Mouse (Mus musculus) skeletal muscle tissue, adult 2 months (tissue): ENCODE results near the gene Chrm3.

ENCODE experiments used
- DNase-seq: peaks from one replicate; pipeline ENCODE4 v3.0.0-alpha.2; 2012; ENCODE audit warnings: low read depth, low spot score

Chrm3 gene

DNA sequence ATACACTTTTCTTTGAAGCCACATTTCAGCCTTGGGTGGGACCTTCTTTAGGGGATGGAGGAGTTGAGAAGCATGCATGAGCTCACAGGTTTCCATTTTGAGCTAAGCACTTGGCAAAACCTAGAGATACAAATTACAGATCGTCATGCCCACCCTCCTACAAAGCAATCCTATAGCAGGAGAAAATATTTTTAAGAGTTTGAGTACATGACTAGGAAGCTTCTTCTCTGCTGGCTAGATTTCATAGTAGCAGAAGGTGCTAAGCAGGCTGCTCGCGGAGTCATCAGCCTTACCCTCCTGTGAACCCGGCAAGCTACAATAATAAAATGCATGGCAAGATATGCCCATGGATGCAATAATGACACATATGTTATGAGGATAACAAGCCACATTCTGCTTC lies 124.4 kb downstream of the Chrm3 start:
- DNase-seq = no peak

DNA sequence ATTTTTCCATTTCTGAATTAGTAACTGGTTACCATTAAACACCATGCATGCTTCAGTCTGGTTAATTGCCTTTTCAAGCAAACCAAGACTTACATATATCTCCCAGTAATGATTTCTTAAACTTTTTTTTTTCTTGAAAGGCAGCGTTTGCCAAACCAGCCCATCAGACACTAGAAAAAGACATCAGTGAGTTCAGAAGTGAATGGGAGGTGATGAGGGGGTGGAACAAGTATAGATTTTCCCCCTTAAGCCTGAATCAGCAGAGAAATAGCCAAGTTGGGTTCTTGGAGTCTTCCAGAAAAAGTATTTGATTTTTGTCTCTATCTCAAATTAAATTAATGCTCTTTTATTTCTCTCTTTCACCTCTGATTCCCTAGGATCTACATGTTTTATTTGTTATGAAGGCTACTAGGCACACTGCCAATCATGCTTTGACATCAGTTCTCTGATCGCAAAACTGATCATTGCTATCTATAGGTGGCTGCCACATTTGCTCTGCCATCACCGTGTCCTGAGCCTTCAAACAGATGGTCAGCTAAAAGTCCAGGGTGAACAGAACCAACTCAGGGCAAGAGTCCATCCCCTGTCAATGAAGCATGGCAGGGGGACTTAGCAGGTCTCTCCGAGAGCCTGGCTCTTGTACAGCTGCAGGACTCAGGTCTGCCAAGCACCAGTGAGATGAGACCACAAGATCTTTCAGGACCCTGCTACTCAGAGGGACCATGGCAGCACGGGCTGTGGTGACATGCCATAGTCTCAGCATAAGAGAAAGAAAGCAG lies 125.1 kb downstream of the Chrm3 start:
- no peak for DNase-seq

DNA sequence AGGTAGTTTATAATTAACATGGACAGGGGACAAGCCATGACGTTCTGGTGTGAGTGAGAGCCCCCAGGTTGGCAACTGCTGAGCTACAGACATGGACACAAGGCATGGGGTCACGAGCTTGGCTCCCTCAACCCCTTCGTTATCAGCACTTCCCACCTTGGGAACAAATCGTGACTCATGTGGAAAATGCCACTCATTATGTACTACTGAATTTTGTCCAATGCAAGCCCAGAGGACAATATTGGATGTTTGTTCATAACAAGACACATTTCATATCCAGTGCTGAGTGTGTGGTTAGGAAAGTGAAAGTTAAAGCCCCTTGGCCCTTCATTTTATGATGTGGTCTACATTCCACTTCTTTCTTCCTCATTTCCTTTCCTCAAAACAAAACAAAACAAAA lies 140.2 kb downstream of the Chrm3 start:
- no peak for DNase-seq

DNA sequence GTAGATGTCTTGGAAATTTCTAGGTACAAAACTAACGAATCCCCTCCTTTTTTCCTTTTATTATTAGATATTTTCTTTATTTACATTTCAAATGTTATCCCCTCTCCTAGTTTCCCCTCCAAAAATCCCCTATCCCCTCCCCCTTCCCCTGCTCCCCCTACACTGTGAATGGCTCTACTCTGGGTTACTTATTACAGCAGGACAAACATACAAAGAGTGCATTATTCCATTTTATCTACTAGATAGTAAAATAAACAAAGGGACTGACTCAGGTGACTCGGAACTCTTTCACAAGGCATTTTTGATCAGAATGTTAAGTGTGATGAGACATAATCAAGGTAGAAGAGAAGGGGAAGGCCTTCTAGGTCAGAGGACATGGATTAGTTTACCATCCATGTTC lies 148.5 kb downstream of the Chrm3 start:
- DNase-seq = no peak

DNA sequence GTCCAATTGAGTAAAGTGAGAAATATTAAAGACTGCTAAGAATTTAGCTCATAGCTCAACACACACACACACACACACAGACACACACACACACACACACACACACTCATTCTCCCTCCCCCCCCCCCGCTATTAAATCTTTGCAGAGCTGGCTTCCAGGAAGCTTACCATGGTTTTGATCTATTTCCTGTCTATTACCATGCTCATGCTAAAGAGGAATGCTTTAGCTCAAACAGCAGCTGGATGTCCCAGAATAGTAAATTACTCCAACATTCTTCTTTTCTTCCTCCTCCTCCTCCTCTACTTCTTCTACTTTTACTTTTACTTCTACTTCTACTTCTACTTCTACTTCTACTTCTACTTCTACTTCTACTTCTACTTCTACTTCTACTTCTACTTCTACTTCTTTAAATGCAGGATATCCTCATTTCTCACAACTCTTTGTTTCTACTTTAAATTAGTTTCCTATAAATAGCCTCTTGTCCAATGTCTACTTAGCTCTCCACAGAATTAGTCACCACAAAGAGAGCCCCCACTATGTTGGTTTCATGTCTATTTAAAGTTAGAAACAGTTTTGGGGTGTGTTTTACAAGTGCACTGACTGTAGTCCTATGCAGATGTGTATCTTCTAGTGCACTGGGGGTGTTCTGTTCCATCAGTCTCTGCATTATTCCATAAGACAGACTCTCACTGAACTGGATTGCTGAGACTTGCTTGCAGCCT lies 150.0 kb downstream of the Chrm3 start:
- no peak for DNase-seq

DNA sequence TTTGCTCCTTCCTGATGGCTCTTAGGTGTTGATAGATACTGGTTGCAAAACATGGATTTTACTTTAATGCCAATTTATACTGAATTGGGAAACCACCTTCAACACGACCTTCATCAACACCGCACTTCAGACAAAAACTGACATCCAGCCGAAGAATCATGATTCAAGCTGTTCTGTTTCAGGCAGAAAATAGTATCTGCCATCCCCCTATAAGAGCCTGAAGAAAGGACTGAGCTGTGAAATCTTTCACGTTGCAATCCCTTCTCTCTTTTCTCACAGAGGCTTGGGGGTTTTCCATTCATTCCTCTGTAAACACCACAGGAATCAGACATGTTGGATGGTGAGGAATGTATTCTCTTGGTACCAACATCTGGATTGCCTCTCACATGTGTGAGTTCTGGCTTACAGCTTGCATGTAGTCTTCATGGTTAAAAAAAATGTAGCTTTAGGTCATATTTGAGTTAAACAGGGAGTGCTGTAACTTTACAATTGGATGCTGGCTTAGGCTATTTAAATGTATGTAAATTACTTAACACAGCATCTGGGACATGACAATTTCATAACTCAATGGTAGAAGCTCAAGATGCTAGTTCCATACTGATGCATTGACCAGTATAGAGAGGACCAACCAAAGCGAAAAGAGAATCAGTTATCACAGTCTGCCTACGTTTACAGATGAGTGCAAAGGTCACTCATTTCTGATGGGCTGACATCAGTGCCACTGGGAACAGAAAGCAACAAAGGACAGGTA lies 161.3 kb downstream of the Chrm3 start:
- DNase-seq = no peak

DNA sequence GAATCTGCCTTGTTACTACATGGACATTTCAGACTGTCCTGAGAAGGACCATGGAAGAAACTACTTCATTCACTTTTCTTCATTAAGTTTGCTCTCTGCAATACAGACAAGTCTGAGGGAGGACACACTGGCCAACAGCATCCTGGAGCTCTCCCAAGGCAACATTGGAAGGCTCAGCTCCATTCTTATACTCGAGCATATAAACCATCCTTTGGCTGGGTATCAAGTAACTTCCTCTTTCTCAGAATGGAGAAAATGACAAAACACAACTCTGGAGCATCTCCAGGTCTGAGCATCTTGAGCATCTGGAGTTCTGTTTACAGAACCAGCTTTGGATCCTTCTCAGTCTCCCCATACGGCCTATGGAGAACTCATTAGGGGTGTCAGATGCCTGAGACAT lies 170.8 kb downstream of the Chrm3 start:
- no peak for DNase-seq

DNA sequence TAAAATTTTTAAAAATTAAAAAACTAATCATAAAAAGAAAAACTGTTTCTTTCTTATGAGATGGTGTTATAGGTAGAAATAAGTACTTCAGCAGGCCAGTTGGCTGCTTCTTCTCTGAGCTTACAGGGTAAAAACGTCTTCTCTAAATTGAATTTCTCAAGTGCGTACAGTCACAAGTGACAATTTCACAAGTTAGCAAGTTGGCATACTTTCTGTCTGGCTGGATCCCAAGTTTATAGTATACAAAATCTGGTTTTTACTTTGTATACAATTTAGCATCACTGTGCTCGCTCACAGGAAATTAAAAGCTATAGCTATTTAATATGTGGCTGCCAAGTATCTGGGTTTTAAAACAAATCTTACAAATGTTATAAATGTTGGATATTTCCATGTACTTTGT lies 172.7 kb downstream of the Chrm3 start:
- DNase-seq = no peak

DNA sequence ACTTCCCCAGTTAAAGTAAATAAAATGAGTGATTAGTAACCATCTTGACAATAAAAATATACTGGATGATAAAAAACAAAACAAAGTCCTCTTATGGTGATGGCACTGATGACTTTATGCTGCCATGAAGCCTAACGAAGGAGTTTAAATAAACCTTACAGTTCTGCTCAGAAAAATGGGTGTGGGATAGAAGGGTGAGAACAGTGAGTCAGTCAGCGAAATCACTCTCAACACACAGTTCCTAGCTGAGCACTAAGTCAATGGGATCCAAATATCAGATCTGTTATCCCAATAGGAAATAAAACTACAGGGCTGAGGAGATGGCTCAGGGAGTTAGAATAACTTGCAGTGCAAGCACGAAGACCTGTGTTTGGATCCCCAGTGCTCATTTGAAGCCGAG lies 176.8 kb downstream of the Chrm3 start:
- DNase-seq = no peak

DNA sequence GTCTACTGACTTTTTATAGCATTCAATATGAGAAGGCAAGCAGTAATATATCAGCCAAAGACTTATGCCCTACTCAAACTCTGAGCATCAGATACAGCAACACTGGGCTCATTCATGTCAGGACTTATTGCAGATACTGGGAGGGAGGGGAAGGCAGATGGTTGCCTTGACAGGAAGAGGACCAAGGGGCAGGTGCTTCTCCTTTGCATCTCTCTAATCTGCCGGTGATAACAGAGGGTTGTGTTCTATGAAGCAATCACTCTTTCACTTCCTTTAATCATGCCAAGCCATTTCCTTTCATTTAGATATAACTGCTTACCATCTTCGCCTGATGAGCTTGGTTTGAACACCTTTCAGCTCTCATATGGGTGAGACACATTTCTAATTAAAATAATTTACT lies 177.9 kb downstream of the Chrm3 start:
- no peak for DNase-seq

DNA sequence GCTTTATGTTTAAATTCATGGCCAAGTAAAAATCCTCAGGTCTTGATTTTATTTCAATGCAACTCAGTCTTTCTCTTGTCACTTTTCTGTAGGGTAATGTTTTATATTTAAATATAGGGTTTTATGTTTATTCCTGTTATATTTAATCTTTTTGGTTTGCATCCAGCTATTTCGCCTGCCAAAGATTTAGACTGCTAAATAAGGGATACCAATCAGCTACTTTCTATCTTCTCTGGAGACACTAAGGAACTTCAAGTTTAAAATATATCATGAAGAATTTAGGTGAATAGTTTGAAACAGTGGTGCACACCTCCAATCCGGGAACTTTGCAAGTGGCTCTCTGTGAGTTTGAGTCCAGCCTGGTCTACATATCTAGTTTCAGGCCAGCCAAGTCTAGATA lies 190.1 kb downstream of the Chrm3 start:
- DNase-seq = no peak

DNA sequence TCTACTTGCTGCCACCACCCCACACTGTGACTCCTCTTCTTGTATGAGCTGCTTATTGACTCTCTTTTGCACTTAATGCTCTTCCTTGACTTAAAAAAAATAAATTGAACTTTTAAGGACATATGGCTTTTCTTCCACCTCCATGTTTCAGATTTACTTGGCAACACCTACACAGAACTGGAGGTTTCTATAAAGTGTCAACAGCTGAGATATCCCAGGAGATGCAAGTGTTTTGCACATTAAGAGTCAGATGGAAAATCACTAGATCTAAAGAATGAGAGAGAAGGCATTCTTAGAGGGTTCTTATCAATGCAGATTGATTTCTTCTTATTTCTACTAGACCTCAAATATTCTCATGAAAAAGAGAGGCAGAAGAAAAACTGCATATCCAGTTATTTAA lies 197.3 kb downstream of the Chrm3 start:
- DNase-seq = no peak

DNA sequence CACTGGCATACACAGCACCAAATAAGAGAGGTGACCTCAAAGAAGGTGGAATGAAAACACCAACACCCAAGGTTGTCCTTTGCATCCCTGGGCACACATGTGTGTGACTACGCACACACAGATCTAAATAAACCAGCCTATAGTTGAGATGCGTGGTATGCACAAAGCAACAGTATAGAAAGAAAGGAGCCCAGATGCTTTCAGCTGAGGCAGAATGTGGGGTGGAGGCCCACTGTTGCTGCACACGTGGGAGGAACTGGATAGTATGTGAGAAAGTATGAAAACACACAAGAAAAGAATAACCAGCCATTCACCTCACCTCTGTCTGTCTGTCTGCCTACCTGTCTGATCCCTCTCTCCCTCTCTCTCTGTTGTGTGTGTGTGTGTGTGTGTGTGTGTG lies 203.2 kb downstream of the Chrm3 start:
- DNase-seq = no peak

DNA sequence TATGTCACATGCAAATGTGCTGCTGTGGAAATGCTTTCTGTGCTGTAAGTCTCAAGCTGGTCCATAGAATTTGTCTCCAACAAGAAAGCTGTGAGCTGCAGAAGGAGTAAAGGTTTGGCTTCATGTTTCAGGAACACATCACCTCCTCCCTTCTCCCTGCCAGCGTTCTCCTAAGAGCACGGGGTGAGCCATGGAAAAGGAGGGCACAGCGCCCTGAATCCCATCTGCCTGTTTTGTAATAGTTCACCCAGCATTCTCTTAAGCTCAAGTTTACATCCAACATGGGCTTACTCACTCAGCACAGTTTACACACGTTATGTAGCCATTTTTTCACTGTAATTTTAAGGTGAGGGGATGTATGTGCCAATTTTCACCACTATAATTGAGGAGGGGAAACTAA lies 220.1 kb downstream of the Chrm3 start:
- no peak for DNase-seq

DNA sequence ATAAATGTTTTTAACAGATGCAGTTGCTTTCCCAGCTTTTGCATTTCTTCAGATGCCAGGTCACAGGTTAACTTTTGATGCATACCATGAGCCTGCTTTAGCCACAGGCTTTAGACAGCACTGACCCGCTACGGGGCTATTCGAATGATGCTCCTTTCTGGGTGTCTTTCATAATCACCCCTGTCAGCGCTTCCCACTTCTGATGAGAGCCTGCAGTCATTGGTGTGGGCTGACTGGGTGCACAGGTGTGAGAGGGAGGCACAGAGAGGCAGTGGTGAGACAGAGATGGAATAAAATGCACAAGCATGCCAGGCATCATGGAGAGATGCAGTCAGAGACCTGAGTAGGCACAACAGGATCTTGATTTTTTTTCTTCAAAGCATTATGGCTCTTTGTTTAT lies 221.8 kb downstream of the Chrm3 start:
- no peak for DNase-seq

DNA sequence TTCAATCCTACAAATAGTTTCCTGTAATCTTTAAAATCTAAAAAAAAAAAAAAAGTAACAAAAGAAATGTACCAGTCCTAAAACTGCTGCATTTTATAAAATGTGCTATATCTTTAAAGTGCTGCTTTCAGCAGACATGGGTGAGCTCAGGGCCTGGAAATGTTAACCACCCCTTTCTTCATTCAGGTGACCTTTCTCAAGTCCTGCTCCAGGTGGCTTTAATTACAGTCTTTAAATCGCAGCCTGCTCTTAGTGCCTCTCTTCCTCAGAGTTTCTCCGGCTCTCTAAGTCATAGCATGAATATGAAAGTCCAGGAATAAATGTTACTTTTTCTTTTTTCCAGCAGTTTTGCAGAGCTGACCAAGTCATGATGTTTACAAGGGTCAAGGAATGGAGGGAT lies 229.6 kb downstream of the Chrm3 start:
- no peak for DNase-seq

DNA sequence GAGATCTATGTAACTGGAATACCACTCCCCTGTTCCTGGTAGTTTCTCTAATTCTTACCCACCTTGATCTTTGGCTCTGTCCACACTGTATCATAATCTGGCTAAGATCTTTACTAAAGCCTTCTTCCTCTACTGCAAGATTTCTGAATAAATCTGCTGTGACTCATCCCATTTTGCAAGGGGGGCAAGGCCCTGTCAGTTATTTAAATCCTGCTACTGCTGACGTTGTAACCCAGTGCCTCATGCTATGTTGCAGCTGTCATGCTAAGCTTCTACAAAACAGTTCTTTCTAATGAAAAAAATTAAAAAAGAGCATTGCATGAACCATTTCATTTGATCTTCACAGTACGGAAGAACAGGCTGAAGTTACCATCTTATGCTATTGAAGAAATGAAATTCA lies 248.4 kb downstream of the Chrm3 start:
- no peak for DNase-seq

DNA sequence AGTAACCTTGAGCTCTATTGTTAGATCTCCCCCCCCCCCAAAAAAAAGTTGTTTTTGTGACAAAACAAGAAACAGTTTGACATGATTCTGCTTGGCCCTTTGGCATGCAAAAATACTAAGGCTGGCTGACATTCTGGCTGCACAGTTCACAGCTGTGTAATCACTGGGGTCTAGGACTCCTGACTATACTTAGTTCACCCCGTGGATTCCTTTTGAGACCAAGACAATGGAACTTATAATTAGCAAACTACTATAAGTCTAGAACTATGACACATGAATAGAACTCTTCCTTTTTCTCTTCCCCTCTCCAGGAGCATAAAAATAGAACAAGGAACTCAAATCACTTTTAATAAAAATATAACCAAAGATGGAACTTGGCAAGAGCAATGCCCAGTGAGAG lies 251.1 kb downstream of the Chrm3 start:
- peak; percentile 1 for DNase-seq

DNA sequence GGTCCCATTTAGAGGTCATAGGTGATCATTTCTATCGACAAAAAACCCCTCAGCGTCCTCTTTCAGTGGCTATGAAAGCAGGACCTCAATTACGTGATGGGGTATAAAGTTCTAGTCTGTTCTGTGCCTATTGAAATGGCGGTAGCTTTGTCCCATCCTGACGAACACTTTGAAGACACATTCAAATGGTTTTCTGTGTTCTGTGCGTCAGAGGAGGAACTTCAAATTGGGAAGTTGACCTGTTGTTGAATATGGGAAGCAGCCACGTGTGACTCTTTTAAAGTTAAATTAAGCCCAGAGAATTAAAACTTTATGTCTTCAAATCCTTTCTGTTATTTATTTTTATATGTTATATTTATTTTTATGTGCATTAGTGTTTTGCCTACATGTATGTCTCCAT lies 253.3 kb downstream of the Chrm3 start:
- no peak for DNase-seq

DNA sequence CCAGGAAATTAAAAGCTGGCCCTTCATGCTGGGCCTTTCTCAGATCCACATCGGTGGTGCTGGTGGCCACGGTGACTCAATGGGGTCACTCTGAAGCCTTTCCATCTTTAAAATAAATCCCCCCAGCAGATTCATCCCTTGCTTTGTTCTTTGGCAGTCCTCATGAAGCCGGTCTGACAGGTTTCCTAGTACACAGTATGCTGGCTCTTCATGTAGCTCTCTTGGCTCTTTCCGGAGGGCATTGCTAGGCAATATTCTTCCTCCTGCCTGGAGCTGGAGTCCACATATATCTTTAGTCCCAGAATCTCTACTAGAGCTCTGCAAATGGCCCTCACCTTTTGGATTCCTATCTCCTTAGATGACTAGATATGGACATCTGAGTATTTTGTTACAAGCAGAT lies 269.9 kb downstream of the Chrm3 start:
- no peak for DNase-seq

DNA sequence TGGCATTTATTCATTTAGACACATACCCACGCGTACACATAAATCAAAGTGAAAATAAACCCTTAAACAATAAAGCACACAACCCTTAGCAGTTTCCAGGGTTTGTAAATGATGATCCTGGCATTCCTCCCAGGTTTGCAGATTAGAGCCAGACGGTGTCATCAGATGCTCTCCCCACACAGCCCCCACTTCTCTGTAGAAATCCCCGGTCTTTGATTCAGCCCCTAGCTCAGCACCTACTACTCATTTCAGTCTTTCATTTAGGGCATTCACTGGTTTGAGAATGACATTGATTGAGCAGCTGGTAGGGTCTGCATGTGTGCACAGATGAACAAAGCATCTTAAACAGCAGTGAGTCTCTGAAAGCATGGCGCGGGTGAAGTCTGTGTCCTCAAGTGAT lies 274.3 kb downstream of the Chrm3 start:
- DNase-seq = no peak

DNA sequence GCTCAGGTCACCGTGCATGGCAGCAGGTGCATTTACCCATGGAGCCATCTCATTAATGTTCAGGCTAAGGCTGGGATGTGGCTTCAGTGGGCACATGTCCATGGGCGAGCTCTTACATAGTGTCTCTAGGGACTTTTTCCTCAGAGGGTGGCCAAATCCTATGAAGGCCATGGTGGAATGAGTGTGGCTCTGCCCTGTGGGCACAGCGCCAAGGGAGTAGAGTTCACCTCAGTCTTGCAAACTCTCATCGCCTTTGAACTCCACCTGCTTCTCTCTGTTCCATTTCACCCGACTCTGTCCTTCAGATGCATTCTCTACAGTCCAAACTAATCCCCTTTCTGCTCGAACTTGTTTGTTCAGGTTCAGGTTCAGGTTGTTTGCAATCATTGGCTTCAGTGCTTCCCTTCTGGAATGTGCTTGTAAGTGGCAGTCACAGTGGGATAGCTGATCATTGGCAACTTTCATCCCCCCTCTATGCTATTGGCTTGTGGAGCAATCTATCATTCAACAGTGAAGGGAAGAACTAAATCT lies 278.7 kb downstream of the Chrm3 start:
- no peak for DNase-seq

DNA sequence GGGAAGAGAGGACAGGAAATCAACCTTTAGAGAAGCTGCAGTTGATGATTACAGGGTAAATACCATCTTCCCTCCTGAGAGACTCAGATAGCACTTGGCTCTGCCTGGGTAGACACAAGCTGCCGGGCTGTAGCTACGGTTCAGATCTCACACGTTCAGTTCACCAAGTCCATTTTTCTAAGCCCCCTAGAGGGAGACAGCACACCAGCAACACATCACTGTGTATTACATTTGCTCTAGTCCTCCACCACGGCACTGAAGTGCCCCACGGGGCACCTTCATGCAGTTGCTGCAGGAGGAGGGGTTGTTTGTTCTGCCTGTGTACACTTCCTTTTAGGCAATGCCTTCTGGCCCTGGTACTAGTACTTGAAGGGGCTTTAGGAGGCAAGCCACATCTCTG lies 289.5 kb downstream of the Chrm3 start:
- peak; percentile 6 for DNase-seq
